Mouse (Mus musculus) embryo, embryonic 11.5 days (tissue): ENCODE data around the gene Lhfpl5.
"Not testable (repeated sequence)": the region's sequence is repeated elsewhere in the genome, so short reads cannot be mapped to it uniquely, and the experiment has no call there.

Source experiments
- DNase-seq: peaks from one replicate; pipeline ENCODE4 v3.0.0-alpha.2; 2012; ENCODE audit warnings: low read depth, low spot score

The Lhfpl5 gene

DNA sequence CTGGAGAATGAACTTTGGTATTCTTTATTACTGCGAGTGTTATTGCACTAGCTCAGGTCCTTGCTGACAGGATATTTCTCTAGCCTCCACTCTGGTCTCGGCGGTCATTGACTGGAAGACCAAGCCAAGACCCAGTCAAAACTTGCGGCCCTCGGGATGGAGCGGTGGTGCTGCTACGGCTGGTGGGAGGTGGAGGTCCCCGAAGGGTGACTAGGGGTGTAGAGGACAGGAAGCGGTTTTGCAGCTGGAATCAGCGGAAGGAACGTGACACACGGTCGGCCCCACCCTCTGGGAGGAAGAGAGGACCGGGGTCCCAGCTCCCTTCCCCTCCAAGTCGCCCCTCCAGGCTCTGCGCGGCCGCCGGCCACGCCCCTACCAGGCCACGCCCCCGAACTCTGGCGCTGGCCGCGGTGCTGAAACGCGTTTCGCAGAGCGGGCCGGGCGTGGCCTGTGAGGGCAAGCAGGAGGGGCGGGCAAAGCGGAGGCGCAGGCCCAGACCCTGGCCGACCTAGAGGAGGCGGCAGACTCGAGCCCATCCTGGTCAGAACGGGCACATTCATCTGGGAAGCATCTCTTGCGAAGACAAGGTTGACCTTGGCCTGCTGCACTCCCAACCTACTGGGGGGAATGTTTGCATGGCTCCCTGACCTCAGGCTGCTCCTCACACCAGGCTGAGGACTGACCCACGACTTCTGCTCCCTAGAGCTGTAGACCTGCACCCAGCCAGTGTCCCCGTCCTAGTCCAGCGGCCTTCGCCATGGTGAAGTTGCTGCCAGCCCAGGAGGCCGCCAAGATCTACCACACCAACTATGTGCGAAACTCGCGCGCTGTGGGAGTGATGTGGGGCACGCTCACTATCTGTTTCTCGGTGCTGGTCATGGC, at the start of gene Lhfpl5:
Lhfpl5 (plus strand) TSS at position 398 of the 882 bp plus-strand sequence.
- DNase-seq: peak; percentile 68

DNA sequence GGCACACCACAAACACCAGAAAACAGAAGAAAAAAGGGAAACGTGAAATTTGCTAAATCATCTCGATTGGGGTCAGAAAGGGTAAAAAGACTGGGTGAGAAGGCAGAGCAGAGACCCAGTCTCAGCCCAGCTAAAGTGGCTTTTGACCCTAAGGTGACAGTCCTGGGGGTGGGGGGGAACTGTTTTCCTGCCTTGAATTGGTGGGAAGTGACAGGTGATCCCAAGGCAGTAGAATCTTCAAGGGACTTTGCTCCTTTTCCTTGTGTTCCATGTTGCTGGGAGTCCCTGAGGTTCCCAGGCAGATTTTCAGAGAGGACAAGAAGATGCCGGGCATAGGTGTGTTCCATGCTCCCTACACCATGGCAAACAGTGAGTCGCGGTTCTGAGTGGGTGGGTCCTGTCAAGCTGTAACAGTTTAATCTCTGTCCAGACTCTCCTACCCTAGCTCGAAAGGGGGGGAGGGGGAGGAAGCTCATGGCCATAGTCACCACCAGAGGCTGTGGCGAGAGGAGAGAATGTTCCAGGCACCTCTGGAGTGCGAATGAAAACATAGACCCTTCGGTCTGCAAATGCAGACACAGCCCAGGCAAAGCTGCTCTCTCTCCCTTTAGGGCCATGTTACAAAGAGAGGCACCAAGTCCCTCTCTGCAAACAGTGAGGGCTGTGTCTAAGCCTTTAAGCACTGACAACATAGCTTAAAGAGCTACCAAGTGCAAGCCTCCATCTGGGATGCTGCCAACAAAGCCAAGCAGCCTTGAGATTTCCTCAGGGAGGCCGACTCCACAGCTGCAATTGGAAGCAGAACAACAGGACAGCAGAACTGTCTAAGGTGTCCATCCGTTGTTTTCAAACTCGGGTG, 48.0 kb upstream of the Lhfpl5 start:
- no peak for DNase-seq

DNA sequence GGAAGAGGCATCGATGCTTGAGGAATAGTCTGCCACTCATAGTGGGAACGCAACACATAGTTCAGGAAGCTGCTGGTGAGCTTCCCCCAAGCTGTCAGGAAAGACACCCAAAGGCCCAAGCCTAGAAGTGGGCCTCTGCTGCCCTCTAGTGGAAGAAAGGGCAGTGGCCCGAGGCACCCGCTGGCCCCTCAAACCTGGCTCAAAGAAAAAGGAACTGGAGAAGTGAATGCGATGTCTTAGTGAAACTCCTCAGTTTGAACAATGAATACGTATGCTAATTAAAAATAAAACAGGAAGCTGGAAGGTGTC, 47.4 kb upstream of the Lhfpl5 start:
- DNase-seq: peak; percentile 64

DNA sequence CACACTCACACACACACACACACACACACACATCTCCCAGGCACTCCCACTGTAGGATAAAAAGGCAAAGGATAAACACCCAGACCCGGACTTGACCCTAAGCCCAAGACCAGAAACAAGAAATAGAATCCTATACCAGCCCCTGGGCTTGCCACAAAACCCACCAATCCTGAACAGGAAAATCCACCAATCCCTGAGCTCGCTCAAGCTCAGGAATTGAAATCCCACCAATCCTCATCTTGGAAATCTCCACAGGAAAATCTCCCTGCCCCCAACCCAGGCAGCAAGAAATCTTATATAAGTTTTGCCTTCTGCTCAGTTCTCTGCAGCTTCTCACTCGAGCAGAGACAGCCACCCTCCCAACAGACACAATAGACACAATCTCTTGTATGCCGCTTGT, 46.3 kb upstream of the Lhfpl5 start:
- no peak for DNase-seq

DNA sequence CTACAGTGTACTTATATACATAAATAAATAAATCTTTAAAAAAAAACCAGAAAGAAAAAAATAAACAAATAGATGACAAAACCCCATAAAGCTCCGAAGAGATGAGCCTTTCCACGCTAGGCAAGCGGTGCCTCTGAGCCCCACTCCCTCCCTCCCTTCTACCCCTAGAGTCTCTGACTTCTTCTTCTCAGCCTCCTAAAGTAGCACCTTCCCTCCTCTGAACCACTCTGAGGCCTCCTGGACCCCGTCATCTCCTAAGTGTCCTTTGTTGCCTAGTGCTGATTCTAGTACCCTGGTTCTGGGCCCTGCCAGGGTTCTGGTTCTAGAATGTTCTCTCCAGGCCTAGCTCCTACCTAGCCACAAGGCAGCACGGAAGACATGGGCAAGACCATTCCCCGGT, 44.9 kb upstream of the Lhfpl5 start, which contains the start of gene Armc12:
Armc12 (plus strand) TSS at position 301 of the 400 bp plus-strand sequence.
- no peak for DNase-seq

DNA sequence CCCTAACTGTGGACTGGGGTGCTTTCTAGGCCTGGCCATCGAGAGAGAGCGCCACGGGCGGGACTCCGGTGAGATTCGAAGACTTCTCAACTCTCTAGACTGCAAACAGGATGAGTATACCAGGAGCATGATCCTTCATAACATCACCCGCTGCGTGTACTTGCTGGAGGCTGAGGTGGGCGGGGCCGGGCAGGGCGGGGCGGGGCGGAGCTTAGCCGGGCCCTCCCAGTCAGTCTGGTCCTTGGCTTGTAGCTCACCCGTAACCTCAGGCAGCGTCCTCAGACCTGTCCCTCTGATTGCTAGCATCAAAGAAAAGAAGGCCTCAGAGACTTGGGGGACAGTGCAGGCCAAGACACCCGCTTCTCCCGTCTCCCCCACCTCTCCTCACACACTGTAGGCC, 43.5 kb upstream of the Lhfpl5 start:
- no peak for DNase-seq

DNA sequence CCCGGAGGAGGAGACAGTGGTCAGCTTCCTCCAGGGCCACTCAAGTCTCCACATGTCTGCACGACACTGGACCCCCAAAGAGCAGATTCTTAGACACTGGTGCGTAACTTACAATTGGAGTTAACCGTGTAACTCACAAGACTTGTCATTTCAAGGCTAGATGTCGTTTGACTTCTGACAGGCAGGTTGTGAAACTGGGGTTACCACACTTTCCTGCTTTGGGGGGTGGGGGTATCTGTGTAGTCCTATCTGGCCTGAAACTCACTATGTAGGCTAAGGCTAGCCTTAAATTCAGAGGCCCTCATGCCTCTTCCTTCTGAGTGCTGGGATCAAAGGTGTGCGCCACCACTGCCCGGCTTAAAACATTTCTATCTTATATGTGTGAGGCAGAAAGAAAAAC, 42.9 kb upstream of the Lhfpl5 start:
- DNase-seq: no peak

DNA sequence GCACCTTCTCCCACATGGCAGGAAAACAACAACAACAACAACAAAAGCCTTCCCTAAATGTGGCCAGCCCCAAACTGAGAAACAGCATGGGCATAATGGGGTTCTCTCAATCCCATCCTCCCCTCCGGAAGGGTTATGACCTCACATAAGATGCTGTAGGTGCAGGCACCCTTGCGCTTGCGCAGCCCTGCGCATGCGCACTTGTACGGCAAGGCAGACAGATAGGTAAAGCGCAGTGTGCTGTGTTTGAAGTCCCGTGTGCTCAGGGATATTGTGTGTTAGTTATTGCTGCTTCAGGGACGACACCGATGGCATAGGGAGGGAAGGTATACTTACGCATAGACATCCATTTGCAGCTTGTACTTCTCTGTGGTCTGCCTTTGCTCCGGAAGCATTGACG, 42.1 kb upstream of the Lhfpl5 start:
- no peak for DNase-seq

DNA sequence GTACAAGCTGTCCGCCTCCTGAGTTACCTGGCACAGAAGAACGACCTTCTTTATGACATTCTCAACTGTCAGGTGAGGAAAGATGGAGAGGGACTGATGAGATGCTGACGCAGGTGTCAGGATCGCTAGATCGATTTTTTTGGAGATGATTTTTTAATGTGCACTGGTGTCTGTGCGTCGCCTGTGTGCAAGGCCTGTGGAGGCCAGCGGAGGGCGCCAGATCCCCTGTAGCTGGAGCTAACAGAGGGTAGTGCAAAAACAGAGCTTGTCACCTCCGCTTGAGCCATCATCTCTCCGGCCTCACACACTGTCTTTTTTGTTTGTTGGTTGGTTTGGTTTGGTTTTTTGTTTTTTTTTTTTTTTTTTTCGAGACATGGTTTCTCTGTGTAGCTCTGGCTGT, 37.6 kb upstream of the Lhfpl5 start:
- no peak for DNase-seq

DNA sequence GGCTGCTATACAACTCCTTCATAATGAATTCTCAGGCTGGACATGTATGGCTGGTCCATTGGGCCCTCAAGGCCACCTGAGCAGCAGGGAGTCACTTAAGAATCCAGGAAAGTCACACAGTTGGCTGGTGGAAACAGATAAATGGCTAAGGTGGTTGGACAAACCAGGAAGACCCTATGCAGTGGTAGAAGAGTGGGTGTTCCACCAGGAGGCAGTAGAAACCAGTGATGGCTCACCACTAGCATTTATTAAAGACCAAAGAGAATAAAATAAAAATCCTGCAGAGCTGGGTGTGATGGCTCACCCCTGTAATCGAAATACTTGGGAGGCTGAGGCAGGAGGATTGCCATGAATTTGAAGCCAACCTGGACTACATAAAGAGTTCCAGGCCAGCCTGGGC, 28.5 kb upstream of the Lhfpl5 start:
- DNase-seq: no peak

DNA sequence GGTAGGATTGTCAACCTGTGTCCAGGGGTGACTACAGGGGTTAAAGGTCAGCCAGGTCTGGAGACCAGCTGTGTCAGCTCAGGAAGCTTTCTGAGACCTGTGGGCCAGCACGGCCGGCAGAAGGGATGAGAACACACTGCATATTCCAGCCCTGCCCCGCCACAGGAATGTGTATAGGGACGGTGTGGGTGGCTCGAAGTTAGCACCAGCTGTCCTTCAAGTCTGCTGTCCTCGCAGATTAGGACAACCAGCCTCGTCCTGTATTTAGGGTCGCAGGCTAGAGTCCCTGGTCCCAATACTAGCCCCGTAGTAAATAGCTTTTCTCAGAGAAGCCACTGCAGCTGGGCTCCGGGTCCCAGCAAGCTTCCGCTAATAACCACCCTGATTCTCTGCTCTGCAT, 26.9 kb upstream of the Lhfpl5 start:
- no peak for DNase-seq

DNA sequence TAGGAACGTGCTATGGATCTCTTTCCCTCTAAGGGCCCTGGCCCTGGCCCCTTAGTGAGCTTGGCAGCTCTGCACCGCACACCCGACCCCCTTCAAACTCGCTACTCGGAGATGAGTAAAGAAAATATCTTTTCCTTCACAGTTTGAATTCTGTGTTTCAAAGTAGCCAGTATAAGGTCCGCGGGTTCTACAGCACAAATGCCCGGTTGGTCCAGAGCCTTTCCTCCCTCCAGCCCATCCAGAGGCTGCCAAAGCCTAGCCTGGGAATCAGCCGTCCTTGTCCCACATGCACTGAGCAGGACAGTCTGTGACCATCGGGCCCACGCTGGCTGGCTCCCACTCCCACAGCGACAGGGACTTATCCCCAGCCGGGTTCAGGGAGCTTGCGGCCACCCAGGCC, 26.3 kb upstream of the Lhfpl5 start, which contains the start of gene Clpsl2:
Clpsl2 (plus strand) TSS at position 301 of the 400 bp plus-strand sequence.
- DNase-seq: no peak

DNA sequence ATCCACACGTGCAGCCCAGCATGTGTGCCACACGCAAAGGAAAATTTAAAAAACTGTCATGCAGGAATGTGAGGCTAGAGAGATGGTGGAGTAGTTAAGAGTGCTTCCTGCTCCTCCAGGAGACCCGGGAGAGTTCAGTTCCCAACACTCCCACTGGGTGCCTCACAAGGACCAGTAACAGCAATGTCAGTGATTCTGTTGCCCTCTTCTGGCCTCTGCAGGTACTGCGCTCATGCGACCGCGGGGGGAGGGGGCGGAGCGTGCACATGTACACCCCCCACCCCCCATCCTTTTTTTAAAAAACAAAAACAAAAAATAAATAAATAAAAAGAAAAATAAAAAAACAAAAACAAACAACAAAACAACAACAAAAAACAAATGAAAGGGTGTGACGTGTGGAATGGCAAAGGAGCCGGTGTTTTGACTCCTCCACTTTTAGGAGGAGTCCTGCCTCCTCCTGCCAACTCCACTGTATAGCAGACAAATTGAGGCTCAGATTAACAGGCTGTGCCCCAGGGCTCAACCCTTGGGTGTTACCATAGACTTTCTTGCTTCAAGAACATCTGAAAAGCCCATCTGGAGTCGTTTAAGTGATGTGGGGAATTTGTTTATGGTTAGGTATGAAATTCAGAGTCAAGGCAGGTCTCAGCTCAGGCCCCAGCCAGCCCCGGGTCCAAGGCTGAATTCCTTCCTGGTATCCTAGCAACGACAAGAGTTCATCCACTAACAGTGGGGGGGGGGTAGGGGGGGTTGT, 22.2 kb upstream of the Lhfpl5 start:
- peak; percentile 59 for DNase-seq

DNA sequence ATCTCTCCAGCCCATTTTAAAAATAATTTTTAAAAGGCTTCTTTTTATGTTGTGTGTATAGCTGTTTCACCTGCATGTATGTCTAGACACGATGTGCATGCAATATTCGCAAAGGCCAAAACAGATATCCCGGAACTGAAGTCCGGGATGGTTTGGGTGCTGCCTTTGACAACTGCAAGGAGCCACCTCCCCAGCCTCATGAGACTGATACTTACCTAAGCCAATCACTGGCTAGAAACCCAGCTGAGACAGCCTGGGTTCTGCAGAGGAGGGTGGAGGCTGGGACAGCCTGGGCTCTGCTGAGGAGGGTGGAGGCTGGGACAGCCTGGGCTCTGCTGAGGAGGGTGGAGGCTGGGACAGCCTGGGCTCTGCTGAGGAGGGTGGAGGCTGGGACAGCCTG, 21.4 kb upstream of the Lhfpl5 start:
- DNase-seq: not testable (repeated sequence)

DNA sequence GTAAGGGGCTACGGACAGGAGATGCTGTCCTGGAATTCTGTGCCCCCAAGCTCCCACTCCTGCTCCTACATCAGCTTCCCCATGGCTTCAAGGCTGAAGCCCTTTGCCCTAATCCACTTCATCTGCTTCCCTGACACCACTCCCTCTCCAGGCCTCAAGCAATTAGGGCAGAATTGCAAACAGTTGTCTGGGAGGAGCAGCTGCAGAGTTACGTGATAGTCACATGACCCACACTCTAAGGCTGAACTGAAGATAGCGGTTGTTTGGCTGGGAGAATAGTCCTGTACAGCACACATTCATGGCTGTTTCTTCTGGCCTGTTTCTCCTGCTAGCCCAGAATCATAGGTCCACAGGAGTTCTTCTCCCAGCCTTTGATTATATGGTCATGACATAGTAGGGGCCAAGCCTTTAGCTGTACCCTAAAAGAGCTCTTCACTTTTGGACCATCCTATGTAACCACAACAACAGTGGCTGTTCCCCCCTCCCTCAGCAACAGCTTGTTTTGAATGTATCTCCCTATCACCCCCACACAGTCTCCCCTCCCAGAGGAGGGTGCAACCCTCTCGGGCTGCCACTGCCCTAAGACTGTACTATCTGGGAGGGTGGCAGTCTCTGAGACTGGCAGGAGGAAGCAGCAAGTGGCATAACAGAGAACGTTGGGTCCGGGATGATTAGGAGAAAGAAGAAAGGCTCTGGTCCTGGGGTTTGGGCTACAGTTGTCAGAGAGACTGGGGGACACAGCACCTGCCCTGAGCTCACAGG, 18.6 kb upstream of the Lhfpl5 start:
- no peak for DNase-seq

DNA sequence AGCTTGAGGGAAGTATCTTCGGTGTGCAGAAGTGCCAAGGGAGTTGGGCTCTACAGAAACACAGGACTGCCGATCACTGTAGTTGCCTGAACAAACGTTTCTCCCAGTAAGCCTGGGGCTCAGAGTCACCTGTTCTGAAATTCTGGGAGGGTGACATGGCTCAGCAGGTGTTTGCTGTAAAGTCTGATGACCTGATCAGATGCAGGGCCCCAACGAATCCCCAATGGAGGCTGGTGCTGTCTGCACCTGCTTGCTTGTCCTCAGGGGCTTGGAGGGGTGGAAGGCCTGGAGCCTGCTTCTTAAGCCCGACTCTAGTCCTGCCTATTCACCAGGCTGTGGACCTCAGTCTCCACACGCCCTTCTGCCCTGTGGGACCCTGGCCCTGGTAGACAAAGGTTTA, 17.7 kb upstream of the Lhfpl5 start:
- no peak for DNase-seq

DNA sequence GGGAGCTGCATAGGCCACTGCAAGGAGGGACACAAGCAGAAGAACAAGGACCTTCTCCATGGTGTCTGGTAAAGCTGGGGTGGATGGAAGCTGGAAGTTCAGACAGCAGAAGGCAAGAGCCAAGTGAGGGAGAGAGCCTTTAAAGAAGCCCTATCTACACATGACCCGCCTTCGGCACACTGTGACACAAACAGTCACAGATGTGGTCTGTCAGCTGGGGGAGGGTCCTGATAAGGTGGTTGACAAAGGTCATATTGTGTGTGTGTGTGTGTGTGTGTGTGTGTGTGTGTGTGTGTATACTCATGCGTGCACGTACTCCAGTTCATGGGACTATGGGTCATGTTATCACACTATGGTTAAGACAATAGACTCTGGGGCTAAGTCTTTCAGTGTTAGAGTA, 14.8 kb upstream of the Lhfpl5 start, which contains the start of gene Clps:
Clps (minus strand) TSS at position 169 of the 400 bp plus-strand sequence.
- no peak for DNase-seq

DNA sequence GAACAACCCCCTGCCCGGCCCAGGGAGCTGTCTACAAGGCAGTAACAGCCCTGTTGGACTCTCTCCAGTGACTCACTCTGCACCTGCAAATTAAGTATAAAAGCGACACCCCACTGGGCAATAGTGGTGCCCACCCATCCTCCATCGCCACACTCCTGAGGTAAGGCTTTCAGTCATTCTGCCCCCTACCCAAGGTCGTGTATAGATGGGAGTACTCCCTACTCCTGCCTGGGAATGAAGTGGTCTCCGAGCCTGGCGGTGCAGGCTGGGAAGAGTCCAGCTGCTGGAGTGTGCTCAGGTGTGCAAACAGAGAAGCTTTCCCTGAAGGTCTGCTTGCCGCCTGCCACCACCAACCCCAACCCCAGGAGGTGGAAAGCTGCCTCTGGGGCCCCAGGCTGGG, 13.8 kb upstream of the Lhfpl5 start:
- no peak for DNase-seq

DNA sequence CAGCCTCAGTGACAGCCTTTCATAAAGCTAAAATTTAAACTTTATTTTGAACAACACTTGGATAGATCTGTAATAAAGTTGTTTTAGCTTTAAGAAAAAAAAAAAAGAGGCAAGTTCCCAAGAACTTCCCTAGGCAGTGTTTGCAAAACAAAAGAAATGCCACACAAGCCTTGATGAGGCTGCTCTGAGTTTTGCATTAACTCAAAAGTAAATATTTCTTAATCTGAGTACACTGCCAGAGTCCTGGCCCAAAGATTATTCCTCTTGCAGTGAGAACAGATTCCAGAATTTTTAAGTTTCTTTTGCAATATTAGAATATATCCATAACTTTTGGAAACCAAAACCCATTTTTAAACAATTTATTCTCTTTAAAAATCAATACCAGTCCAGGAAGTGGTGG, 10.3 kb upstream of the Lhfpl5 start:
- DNase-seq: no peak

DNA sequence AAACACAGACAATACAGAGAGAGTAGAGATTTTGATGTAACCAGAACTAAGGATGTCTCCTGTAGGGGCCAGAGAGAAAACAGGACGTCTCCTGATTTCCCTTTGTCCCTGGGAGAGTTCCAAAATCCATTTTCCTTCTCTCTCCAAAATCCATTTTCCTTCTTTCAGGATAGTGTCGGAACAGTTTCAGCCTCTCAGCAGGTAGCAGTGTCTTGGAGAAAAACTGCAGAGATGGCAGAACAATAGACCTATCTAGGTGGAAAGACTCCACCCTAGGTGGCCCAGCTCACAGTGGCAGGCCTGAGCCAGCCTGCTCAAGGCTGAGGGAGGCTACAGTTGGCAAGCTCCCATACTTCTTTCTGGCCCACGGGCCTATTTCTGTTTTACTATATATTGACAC, 7.9 kb upstream of the Lhfpl5 start:
- no peak for DNase-seq

DNA sequence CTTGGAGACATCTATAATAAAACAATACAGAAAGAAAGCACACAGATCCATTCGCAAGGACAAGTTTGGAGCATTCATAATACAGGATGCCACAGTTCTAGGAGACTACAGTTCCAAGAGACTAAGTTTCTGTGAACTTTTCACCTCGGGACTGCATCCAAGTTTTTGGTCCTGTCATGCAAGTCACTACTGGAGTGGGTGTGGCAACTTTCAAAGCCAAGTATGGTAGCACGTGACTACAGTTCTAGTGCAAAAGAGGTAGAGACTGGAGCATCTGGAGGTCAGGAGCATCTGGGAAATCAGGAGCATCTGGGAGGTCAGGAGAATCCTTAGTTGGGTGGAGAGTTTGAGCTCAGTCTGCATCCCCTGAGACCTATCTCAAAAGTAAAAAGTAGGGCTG, 3.6 kb upstream of the Lhfpl5 start:
- DNase-seq: no peak
